ENCODE assay signal across 24 mouse cellular contexts in the genomic region with DNA sequence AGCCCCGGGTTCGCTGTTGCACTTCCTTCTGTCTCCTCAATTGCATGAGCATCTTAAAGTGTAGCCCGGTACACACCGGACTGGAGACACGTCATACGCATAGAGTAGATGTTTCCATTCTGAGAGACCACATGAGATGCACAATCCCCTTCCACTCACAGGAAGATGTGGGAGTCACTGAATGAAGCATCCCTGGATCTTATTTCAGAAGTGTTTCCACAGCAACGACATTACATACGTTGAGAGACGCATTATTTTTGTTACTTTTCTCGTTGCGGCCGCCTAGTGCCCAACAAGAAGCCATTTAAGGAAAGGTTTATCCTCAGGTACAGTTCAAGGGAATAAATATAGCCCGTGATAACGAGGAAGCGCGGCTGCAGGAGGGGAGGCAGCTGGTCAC.
DNase-seq lines count a peak whose midpoint lies in the region; ATAC-seq lines count a peak whose summit lies in the region.
"Had no signal": no experiment of that assay in that cellular context is flagged by ENCODE, and none has a peak within 500 bp of the region (broad histone marks: within the 10 kb centered on the region; RNA-seq: fewer than 3 reads in every experiment).

No protein-coding gene starts in this region.

- no peak overlapping the region for H3K27ac ChIP-seq in neural tube, embryonic 15.5 days (replicated peaks)
- H3K27ac ChIP-seq: forebrain, embryonic 15.5 days; hindbrain, embryonic 12.5 days; kidney, postnatal 0 days; liver, embryonic 13.5 days; midbrain, embryonic 12.5 days had no signal

- H3K9ac ChIP-seq in neural tube, embryonic 15.5 days (replicated peaks), result no peak overlapping the region
- H3K9ac ChIP-seq: forebrain, embryonic 15.5 days; heart, embryonic 12.5 days; hindbrain, embryonic 12.5 days; liver, embryonic 13.5 days; midbrain, embryonic 12.5 days had no signal

- H3K4me2 ChIP-seq in neural tube, embryonic 15.5 days, result no peak overlapping the region
- H3K4me2 ChIP-seq: forebrain, embryonic 15.5 days; heart, embryonic 12.5 days; hindbrain, embryonic 12.5 days; liver, embryonic 13.5 days; midbrain, embryonic 12.5 days had no signal

- no peaks in the 10 kb centered on the region for H3K27me3 ChIP-seq in neural tube, embryonic 15.5 days (replicated peaks)
- H3K27me3 ChIP-seq: forebrain, embryonic 15.5 days; heart, embryonic 12.5 days; hindbrain, embryonic 12.5 days; liver, embryonic 13.5 days; midbrain, embryonic 12.5 days had no signal

- H3K9me3 ChIP-seq in neural tube, embryonic 15.5 days (replicated peaks), result no peaks in the 10 kb centered on the region
- H3K9me3 ChIP-seq: forebrain, embryonic 15.5 days; heart, embryonic 12.5 days; hindbrain, embryonic 12.5 days; midbrain, embryonic 12.5 days had no signal

- DNase-seq in brain, adult 2 months (ENCODE audit: low read depth, low spot score), result peak; percentile 61
- DNase-seq in frontal cortex, adult 2 months (ENCODE audit: extremely low spot score in 1 of 2, low spot score in 1 of 2), result peak; percentile 14 to 54
- DNase-seq in left cerebral cortex, postnatal 25 days (ENCODE audit: low spot score in 2 of 2), result peak; percentile 29 to 86
- peak; percentile 33 for DNase-seq in right cerebral cortex, postnatal 25 days
- no peak for DNase-seq in cerebellum, postnatal 4 days (ENCODE audit: low spot score in 2 of 2)
- DNase-seq in T-cell, adult 2 months (ENCODE audit: low spot score), result no peak
- DNase-seq: adrenal gland, postnatal 14 days; cerebellum, adult 8-10 months; cerebellum, postnatal 36 days; gastrocnemius, postnatal 10 days; heart, adult 18-20 months; heart, postnatal 14 days; kidney, adult 2 months; layer of hippocampus, adult 9-11 months; liver, embryonic 13.5 days; lung, adult 2 months; lung, postnatal 14 days; thymus, adult 2 months had no signal

- ATAC-seq in neural tube, embryonic 15.5 days (ENCODE audit: low FRiP score), result no peak
- ATAC-seq: forebrain, embryonic 15.5 days had no signal

- intact Hi-C loops in left cerebral cortex, postnatal 25 days (cut with DNase I), result no loop called here

- WGBS in neural tube, embryonic 15.5 days, result 91% methylated on average over 16 of the region's 16 CpGs

- no peaks in the 10 kb centered on the region for H3K36me3 ChIP-seq in neural tube, embryonic 15.5 days
- H3K36me3 ChIP-seq: forebrain, embryonic 15.5 days; heart, embryonic 12.5 days; hindbrain, embryonic 12.5 days; liver, embryonic 13.5 days; midbrain, embryonic 12.5 days had no signal

- H3K4me3 ChIP-seq in neural tube, embryonic 15.5 days (replicated peaks), result no peak overlapping the region
- H3K4me3 ChIP-seq: forebrain, embryonic 15.5 days; heart, embryonic 12.5 days; hindbrain, embryonic 12.5 days; liver, embryonic 13.5 days; midbrain, embryonic 12.5 days had no signal

- no peaks in the 10 kb centered on the region for H3K4me1 ChIP-seq in neural tube, embryonic 15.5 days
- H3K4me1 ChIP-seq: forebrain, embryonic 15.5 days; heart, embryonic 12.5 days; hindbrain, embryonic 12.5 days; liver, embryonic 13.5 days; midbrain, embryonic 12.5 days had no signal

Comparison
In these comparisons a context has a peak if more than half of its experiments do, and no peak if none do; other contexts are left out.
1. DNase-seq: peak in brain, adult 2 months (single experiment), frontal cortex, adult 2 months (2 of 2), left cerebral cortex, postnatal 25 days (2 of 2) and right cerebral cortex, postnatal 25 days (single experiment); none in cerebellum, postnatal 4 days (0 of 2) and T-cell, adult 2 months (single experiment).